Mouse (Mus musculus): ENCODE results near the gene Slit3.

DNA sequence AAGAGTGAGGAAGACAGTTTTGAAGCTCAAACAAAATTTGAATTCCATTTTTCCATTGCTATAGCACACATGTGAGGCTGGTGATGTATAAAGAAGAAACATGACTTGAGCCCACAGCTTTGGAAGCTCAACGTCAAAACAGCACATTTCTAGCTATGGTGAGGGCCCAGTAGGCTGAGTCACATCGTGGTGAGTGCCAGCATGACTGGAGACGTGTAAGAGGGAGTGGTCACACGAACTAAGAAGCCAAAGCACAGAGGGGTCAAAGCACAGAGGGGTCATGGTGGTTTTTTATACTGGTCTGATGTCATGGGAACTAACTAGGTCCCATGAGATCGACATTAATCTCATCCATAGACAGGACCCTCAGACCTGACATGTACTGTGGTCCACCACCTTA is 10.7 kb downstream of the Slit3 start:
- TF ChIP-seq GATA1 (IDR thresholded peaks at IDR 0.05; ENCODE audit: low read length), result no peak
- no peak for TF ChIP-seq TAL1 (IDR thresholded peaks at IDR 0.05; ENCODE audit: low read length)
